Mouse (Mus musculus) kidney, adult 10 weeks (tissue): Measurements from ENCODE around the gene B230118H07Rik. TPM values are rescaled to one million over a fixed set of nuclear protein-coding genes. Genes with fewer than 3 reads are reported as not detected.

Experiments
- polyA plus RNA-seq: library from polyadenylated mRNA; stranded (reverse); fragments of 350-450 nt; fragmentation: Illumina TruSeq; extraction: RNeasy Lipid Tissue Mini Kit (QIAGEN cat#74804); gene quantifications from one replicate; pipeline ENCODE4 v1.2.3, GENCODE M21; 2014; ENCODE audit warnings: low read depth, low replicate concordance

B230118H07Rik gene
- polyA plus RNA-seq: 222 TPM

DNA sequence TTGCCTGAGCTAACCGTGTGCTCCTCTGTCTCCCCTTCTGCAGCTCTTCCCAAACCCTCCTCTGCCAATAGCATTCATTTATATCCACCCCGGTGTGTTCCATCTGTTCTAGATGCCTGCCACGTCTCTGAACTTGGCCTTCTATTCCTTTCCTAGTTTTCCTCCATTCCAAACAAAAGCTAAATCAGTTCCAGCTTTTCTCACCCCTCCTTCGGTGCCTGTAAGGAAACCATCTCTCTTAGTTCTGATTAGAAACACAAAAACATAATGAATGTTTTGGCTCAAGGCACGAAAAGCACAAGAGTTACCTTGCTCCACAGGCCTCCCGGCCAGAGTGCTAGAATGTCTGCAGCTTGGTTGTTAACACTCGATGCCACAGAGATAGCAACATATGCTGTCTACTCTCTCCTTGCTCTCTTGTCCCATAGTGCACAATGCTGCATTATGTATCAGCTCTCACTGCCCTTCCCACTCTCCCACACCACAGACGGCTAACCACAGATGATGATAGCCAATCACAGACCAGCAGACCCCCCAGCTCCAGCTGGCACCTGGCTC lies at the start of gene B230118H07Rik, which contains the start of gene Rag1:
B230118H07Rik (minus strand) TSS at position 419 of the 558 bp plus-strand sequence.
Rag1 (minus strand) TSS at position 388 of the 558 bp plus-strand sequence.

DNA sequence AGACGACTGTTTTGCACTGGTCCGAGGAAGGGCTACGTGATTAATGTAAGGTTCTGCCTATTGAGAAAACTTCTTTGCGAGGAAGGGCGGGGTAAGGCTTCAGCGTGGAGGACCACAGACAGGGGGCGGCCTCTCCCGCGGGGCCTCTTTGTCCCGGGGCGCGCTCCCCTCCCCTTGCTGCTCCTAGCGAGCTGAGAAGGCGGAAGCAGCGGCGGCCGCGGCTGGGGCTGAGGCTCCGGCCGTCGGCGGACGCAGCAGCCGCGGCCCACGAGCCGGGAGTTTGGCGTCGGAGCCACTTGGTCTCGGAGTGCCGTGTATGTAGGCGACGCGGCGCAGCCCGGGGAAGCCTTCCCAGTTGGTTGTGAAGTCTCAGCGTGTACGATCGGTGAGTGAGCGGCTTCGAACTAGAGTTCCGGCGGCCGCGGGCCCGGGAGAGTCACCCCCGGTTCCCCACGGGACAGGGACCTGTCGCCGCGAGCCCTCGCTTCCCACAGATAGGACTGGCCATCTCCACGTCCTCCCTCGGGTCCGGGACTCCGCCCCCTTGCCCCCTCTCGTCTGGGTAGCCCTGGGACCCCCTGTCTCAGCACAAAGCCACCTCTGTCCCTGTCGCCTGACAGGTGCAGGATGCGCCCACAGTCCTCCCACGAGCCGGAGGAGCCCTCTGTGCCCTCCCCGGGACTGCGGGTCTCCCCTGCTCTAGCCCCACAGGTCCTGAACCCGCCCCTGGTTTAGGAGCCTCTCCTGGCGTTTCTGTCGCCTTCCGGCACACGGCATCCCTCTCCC lies 29.1 kb upstream of the B230118H07Rik start, which contains the start of gene Traf6:
Traf6 (plus strand) TSS at position 194 of the 786 bp plus-strand sequence.

DNA sequence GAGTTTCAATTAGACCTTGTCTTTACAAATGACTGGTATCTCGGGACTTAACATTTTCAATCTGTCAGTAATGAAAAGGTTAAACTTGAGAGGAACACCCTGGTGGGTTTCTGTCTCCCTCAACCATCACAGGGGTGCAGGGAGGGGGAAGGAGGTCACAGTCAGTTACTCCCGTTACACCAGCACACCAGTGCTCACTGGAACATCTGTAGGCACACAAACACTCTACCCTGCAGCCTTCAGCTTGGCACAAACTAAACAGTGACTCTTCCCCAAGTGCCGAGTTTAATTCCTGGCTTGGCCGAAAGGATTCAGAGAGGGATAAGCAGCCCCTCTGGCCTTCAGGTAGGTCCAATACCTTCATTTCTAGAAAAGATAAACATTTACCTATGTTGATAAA lies 24.8 kb downstream of the B230118H07Rik start, which contains the start of gene Rag2:
Rag2 (plus strand) TSS at position 193 of the 400 bp plus-strand sequence.

Other genes starting within 250 kb of the B230118H07Rik start
- not detected for gene Rag2, start 24.8 kb downstream of the B230118H07Rik start, polyA plus RNA-seq
- not detected for gene Rag1, start within 50 bp of the B230118H07Rik start, polyA plus RNA-seq
- 24.2 TPM for gene Traf6, start 28.9 kb upstream of the B230118H07Rik start, polyA plus RNA-seq
- 2.8 TPM for gene Prr5l, start 233.5 kb upstream of the B230118H07Rik start, polyA plus RNA-seq
- 0.65 TPM for gene Commd9, start 236.7 kb upstream of the B230118H07Rik start, polyA plus RNA-seq